ENCODE assay signal across 20 mouse cellular contexts in genomic region chr19:37656441-37656840, GRCm38 (mm10). TPM values are rescaled to one million over a fixed set of nuclear protein-coding genes. Genes with fewer than 3 reads are reported as not detected.
DNase-seq lines count a peak whose midpoint lies in the region; ATAC-seq and TF ChIP-seq lines count a peak whose summit lies in the region.
"Had no signal": no experiment of that assay in that cellular context is flagged by ENCODE, and none has a peak within 500 bp of the region (broad histone marks: within the 10 kb centered on the region; RNA-seq: fewer than 3 reads in every experiment).

No protein-coding gene starts in this region.

- no peak overlapping the region for H3K9ac ChIP-seq in forebrain, embryonic 14.5 days (ENCODE audit: low read length)
- H3K9ac ChIP-seq in forebrain, embryonic 11.5 days (ENCODE audit: low read length) = no peak overlapping the region
- H3K9ac ChIP-seq in midbrain, postnatal 0 days (replicated peaks; ENCODE audit: low read length, poor library complexity, severe bottlenecking) = no peak overlapping the region
- H3K9ac ChIP-seq: embryonic facial prominence, embryonic 13.5 days; heart, embryonic 15.5 days; hindbrain, embryonic 14.5 days; liver, embryonic 15.5 days; neural tube, embryonic 12.5 days; stomach, embryonic 15.5 days had no signal

- ATAC-seq in forebrain, embryonic 14.5 days = no peak
- ATAC-seq in forebrain, embryonic 11.5 days (replicated peaks; ENCODE audit: low FRiP score) = no peak
- no peak for ATAC-seq in midbrain, postnatal 0 days (ENCODE audit: low FRiP score)
- ATAC-seq: activated CD4-positive, CD25-positive, alpha-beta regulatory T cell, adult 4 months had no signal

- H3K4me2 ChIP-seq in forebrain, embryonic 14.5 days (ENCODE audit: low read length) = no peak overlapping the region
- no peak overlapping the region for H3K4me2 ChIP-seq in forebrain, embryonic 11.5 days (ENCODE audit: low read depth, low read length, severe bottlenecking)
- no peak overlapping the region for H3K4me2 ChIP-seq in midbrain, postnatal 0 days (ENCODE audit: low read depth, low read length, poor library complexity, severe bottlenecking)
- H3K4me2 ChIP-seq: embryonic facial prominence, embryonic 13.5 days; heart, embryonic 15.5 days; hindbrain, embryonic 14.5 days; liver, embryonic 15.5 days; neural tube, embryonic 12.5 days; stomach, embryonic 15.5 days had no signal

- peaks cover 2% of the 10 kb centered on the region; the same call in 1 of the 2 replicates for H3K4me1 ChIP-seq in forebrain, embryonic 14.5 days (ENCODE audit: control insufficient read depth, insufficient read depth, low read length)
- H3K4me1 ChIP-seq in forebrain, embryonic 11.5 days (replicated peaks; ENCODE audit: control insufficient read depth, insufficient read depth, low read length) = peaks cover 7% of the 10 kb centered on the region; the same call in 1 of the 2 replicates
- peaks cover 74% of the 10 kb centered on the region for H3K4me1 ChIP-seq in midbrain, embryonic 10.5 days
- no peaks in the 10 kb centered on the region for H3K4me1 ChIP-seq in midbrain, postnatal 0 days (ENCODE audit: insufficient read depth, low read length)
- H3K4me1 ChIP-seq: heart, embryonic 15.5 days; stomach, embryonic 15.5 days had no signal

- 3% methylated on average over 9 of the region's 9 CpGs for WGBS in forebrain, embryonic 14.5 days
- WGBS in forebrain, embryonic 11.5 days = 4% methylated on average over 9 of the region's 9 CpGs
- 2% methylated on average over 9 of the region's 9 CpGs for WGBS in midbrain, embryonic 10.5 days
- WGBS in midbrain, postnatal 0 days = 16% methylated on average over 9 of the region's 9 CpGs

- no peak for TF ChIP-seq CTCF in midbrain, postnatal 0 days (IDR thresholded peaks at IDR 0.05)

- DNase-seq in forebrain, embryonic 14.5 days (ENCODE audit: low spot score) = peak; percentile 16
- DNase-seq in forebrain, embryonic 11.5 days (ENCODE audit: low spot score) = no peak
- peak; percentile 60 for DNase-seq in midbrain, embryonic 10.5 days (ENCODE audit: low spot score)
- no peak for DNase-seq in midbrain, postnatal 0 days (ENCODE audit: low spot score)
- DNase-seq in kidney, adult 9 months = peak; percentile 81
- DNase-seq in yolk sac, embryonic 10.5 days (ENCODE audit: low spot score) = peak; percentile 75
- no peak for DNase-seq in cerebellum, postnatal 36 days
- no peak for DNase-seq in Muller cell, postnatal 12 days (ENCODE audit: inconsistent ontology term)
- DNase-seq: adrenal gland, postnatal 36 days; cerebellum, adult 9-11 months; lung, postnatal 14 days had no signal

- no peaks in the 10 kb centered on the region for H3K36me3 ChIP-seq in forebrain, embryonic 14.5 days (ENCODE audit: control insufficient read depth, insufficient read depth, low read length)
- H3K36me3 ChIP-seq in forebrain, embryonic 11.5 days (ENCODE audit: control insufficient read depth, insufficient read depth, low read length) = no peaks in the 10 kb centered on the region
- no peaks in the 10 kb centered on the region for H3K36me3 ChIP-seq in midbrain, embryonic 10.5 days
- H3K36me3 ChIP-seq in midbrain, postnatal 0 days (ENCODE audit: insufficient read depth, low read length) = no peaks in the 10 kb centered on the region
- H3K36me3 ChIP-seq: embryonic facial prominence, embryonic 13.5 days; heart, embryonic 15.5 days; neural tube, embryonic 12.5 days; stomach, embryonic 15.5 days had no signal

- no peak overlapping the region for H3K4me3 ChIP-seq in forebrain, embryonic 14.5 days (ENCODE audit: low read depth, low read length)
- H3K4me3 ChIP-seq in forebrain, embryonic 11.5 days (ENCODE audit: low read depth, low read length) = no peak overlapping the region
- H3K4me3 ChIP-seq in midbrain, embryonic 10.5 days = peak overlapping the region; percentile 21; the same call in 1 of the 2 replicates
- H3K4me3 ChIP-seq in midbrain, postnatal 0 days (ENCODE audit: low read depth, low read length) = no peak overlapping the region
- H3K4me3 ChIP-seq: embryonic facial prominence, embryonic 13.5 days; heart, embryonic 15.5 days; liver, embryonic 15.5 days; neural tube, embryonic 12.5 days; stomach, embryonic 15.5 days had no signal

- H3K9me3 ChIP-seq in forebrain, embryonic 14.5 days (replicated peaks; ENCODE audit: control insufficient read depth, low read length) = no peaks in the 10 kb centered on the region
- H3K9me3 ChIP-seq in forebrain, embryonic 11.5 days (ENCODE audit: control insufficient read depth, low read length) = no peaks in the 10 kb centered on the region
- H3K9me3 ChIP-seq in midbrain, embryonic 10.5 days (replicated peaks) = no peaks in the 10 kb centered on the region
- no peaks in the 10 kb centered on the region for H3K9me3 ChIP-seq in midbrain, postnatal 0 days (ENCODE audit: low read length)
- H3K9me3 ChIP-seq: embryonic facial prominence, embryonic 13.5 days; heart, embryonic 15.5 days; liver, embryonic 15.5 days; neural tube, embryonic 12.5 days; stomach, embryonic 15.5 days had no signal

- H3K27ac ChIP-seq in forebrain, embryonic 14.5 days (ENCODE audit: low read depth, low read length) = no peak overlapping the region
- no peak overlapping the region for H3K27ac ChIP-seq in forebrain, embryonic 11.5 days (ENCODE audit: low read depth, low read length)
- H3K27ac ChIP-seq in midbrain, embryonic 10.5 days (replicated peaks) = no peak overlapping the region
- H3K27ac ChIP-seq in midbrain, postnatal 0 days (ENCODE audit: low read depth, low read length) = no peak overlapping the region
- H3K27ac ChIP-seq: embryonic facial prominence, embryonic 13.5 days; heart, embryonic 15.5 days; hindbrain, embryonic 14.5 days; liver, embryonic 15.5 days; neural tube, embryonic 12.5 days; stomach, embryonic 15.5 days had no signal

- H3K27me3 ChIP-seq in forebrain, embryonic 14.5 days (replicated peaks; ENCODE audit: control insufficient read depth, insufficient read depth, low read length) = no peaks in the 10 kb centered on the region
- peaks cover 2% of the 10 kb centered on the region for H3K27me3 ChIP-seq in forebrain, embryonic 11.5 days (ENCODE audit: control insufficient read depth, insufficient read depth, low read length)
- peaks cover 74% of the 10 kb centered on the region for H3K27me3 ChIP-seq in midbrain, embryonic 10.5 days (ENCODE audit: low read depth, poor library complexity, severe bottlenecking)
- H3K27me3 ChIP-seq in midbrain, postnatal 0 days (ENCODE audit: insufficient read depth, low read length) = no peaks in the 10 kb centered on the region
- H3K27me3 ChIP-seq: heart, embryonic 15.5 days; liver, embryonic 15.5 days; neural tube, embryonic 12.5 days; stomach, embryonic 15.5 days had no signal

RNA-seq across cellular contexts. Expression of gene Cyp26c1, which starts 28.9 kb away (rescaled TPM):
- not detected in 2 replicates for polyA plus RNA-seq in forebrain, embryonic 14.5 days (2014; fragmentation: Nextera tagmentation; extraction: Ambion mirVana)
- polyA plus RNA-seq in forebrain, embryonic 11.5 days (2014; fragmentation: Nextera tagmentation; extraction: Ambion mirVana) = 0.15 TPM in 1 of 2 replicates, not detected in the other
- polyA plus RNA-seq in midbrain, embryonic 10.5 days (2016; fragmentation: Nextera tagmentation; extraction: Ambion mirVana) = 0.89 TPM in 1 of 2 replicates, not detected in the other
- not detected in 2 replicates for total RNA-seq in midbrain, postnatal 0 days (2014; rRNA removed)
- not detected in 2 replicates for polyA plus RNA-seq in midbrain, postnatal 0 days (2015; fragmentation: Nextera tagmentation; extraction: Ambion mirVana)
- total RNA-seq: adrenal gland, postnatal 36 days had no signal
- polyA plus RNA-seq: activated CD4-positive, CD25-positive, alpha-beta regulatory T cell, adult 4 months; heart, embryonic 15.5 days; hindbrain, embryonic 14.5 days; liver, embryonic 15.5 days; neural tube, embryonic 12.5 days; thymus, postnatal 0 days had no signal

RNA-seq across cellular contexts. Expression of gene Cyp26a1, which starts 41.2 kb away (rescaled TPM):
- polyA plus RNA-seq in forebrain, embryonic 14.5 days (2014; fragmentation: Nextera tagmentation; extraction: Ambion mirVana) = 0.12 TPM in 1 of 2 replicates, not detected in the other
- polyA plus RNA-seq in forebrain, embryonic 11.5 days (2014; fragmentation: Nextera tagmentation; extraction: Ambion mirVana) = 1.4 and 1.5 TPM in 2 replicates
- 1.8 and 3.2 TPM in 2 replicates for polyA plus RNA-seq in midbrain, embryonic 10.5 days (2016; fragmentation: Nextera tagmentation; extraction: Ambion mirVana)
- total RNA-seq in midbrain, postnatal 0 days (2014; rRNA removed) = not detected in 2 replicates
- 0.09 and 0.11 TPM in 2 replicates for polyA plus RNA-seq in midbrain, postnatal 0 days (2015; fragmentation: Nextera tagmentation; extraction: Ambion mirVana)
- total RNA-seq: adrenal gland, postnatal 36 days had no signal
- polyA plus RNA-seq: activated CD4-positive, CD25-positive, alpha-beta regulatory T cell, adult 4 months; large intestine, adult 2 months had no signal

Comparison
In these comparisons a context has a peak if more than half of its experiments do, and no peak if none do; other contexts are left out.
1. DNase-seq: peak in forebrain, embryonic 14.5 days (single experiment), midbrain, embryonic 10.5 days (single experiment), kidney, adult 9 months (single experiment) and yolk sac, embryonic 10.5 days (single experiment); none in forebrain, embryonic 11.5 days (single experiment), midbrain, postnatal 0 days (single experiment), cerebellum, postnatal 36 days (0 of 2) and Muller cell, postnatal 12 days (single experiment).